Comparison of ENCODE assay signal across 8 mouse cellular contexts in genomic region chr8:95165923-95166322, GRCm38 (mm10). TPM values are rescaled to one million over a fixed set of nuclear protein-coding genes. Genes with fewer than 3 reads are reported as not detected.
DNase-seq lines count a peak whose midpoint lies in the region; ATAC-seq lines count a peak whose summit lies in the region.

No protein-coding gene starts in this region.

- H3K9me3 ChIP-seq in forebrain, embryonic 14.5 days (replicated peaks; ENCODE audit: control insufficient read depth, low read length): no peaks in the 10 kb centered on the region
- no peaks in the 10 kb centered on the region for H3K9me3 ChIP-seq in forebrain, embryonic 13.5 days (replicated peaks)

- DNase-seq in forebrain, embryonic 14.5 days (ENCODE audit: low spot score): peak; percentile 31
- peak; percentile 77 for DNase-seq in ovary, adult 18-20 months (ENCODE audit: low spot score)
- no peak for DNase-seq in ovary, postnatal 10 days (ENCODE audit: low spot score)
- peak; percentile 91 for DNase-seq in gastrocnemius, postnatal 25 days
- peak; percentile 50 for DNase-seq in left cerebral cortex, postnatal 4 days
- DNase-seq in thymus, postnatal 36 days: no peak
- no peak for DNase-seq in embryo, embryonic 10.5 days (ENCODE audit: low spot score)

- no peaks in the 10 kb centered on the region for H3K36me3 ChIP-seq in forebrain, embryonic 14.5 days (ENCODE audit: control insufficient read depth, insufficient read depth, low read length)
- H3K36me3 ChIP-seq in forebrain, embryonic 13.5 days (ENCODE audit: poor library complexity, severe bottlenecking): no peaks in the 10 kb centered on the region

- no peak overlapping the region for H3K4me2 ChIP-seq in forebrain, embryonic 14.5 days (ENCODE audit: low read length)
- no peak overlapping the region for H3K4me2 ChIP-seq in forebrain, embryonic 13.5 days

- no peak overlapping the region for H3K9ac ChIP-seq in forebrain, embryonic 14.5 days (ENCODE audit: low read length)
- no peak overlapping the region for H3K9ac ChIP-seq in forebrain, embryonic 13.5 days

- no peak overlapping the region for H3K27ac ChIP-seq in forebrain, embryonic 14.5 days (ENCODE audit: low read depth, low read length)
- H3K27ac ChIP-seq in forebrain, embryonic 13.5 days: no peak overlapping the region

- WGBS in forebrain, embryonic 14.5 days: 54% methylated on average over 11 of the region's 11 CpGs
- 66% methylated on average over 11 of the region's 11 CpGs for WGBS in forebrain, embryonic 13.5 days

- H3K4me1 ChIP-seq in forebrain, embryonic 14.5 days (ENCODE audit: control insufficient read depth, insufficient read depth, low read length): no peaks in the 10 kb centered on the region
- H3K4me1 ChIP-seq in forebrain, embryonic 13.5 days: no peaks in the 10 kb centered on the region

- intact Hi-C loops in left cerebral cortex, postnatal 4 days (cut with DNase I): no loop called here

- no peaks in the 10 kb centered on the region for H3K27me3 ChIP-seq in forebrain, embryonic 14.5 days (replicated peaks; ENCODE audit: control insufficient read depth, insufficient read depth, low read length)
- no peaks in the 10 kb centered on the region for H3K27me3 ChIP-seq in forebrain, embryonic 13.5 days

- no peak for ATAC-seq in forebrain, embryonic 14.5 days
- ATAC-seq in forebrain, embryonic 13.5 days: no peak

- H3K4me3 ChIP-seq in forebrain, embryonic 14.5 days (ENCODE audit: low read depth, low read length): no peak overlapping the region
- no peak overlapping the region for H3K4me3 ChIP-seq in forebrain, embryonic 13.5 days

RNA-seq across cellular contexts. Expression of gene Kifc3, which starts 36.7 kb away (rescaled TPM):
- polyA plus RNA-seq in forebrain, embryonic 14.5 days (2014; fragmentation: Nextera tagmentation; extraction: Ambion mirVana): 8.9 and 10.7 TPM in 2 replicates
- polyA plus RNA-seq in forebrain, embryonic 13.5 days (2015; fragmentation: Nextera tagmentation; extraction: Ambion mirVana): 8.2 and 8.3 TPM in 2 replicates
- total RNA-seq in gastrocnemius, postnatal 25 days (2021): 10 to 100 TPM in 1 of 2 experiments, 1 to 10 TPM in 1; 7.8 to 10.6 TPM
- total RNA-seq in left cerebral cortex, postnatal 4 days (2021): 10 to 100 TPM; 63.7 to 65.7 TPM

Comparison
In these comparisons a context has a peak if more than half of its experiments do, and no peak if none do; other contexts are left out.
1. DNase-seq: peak in forebrain, embryonic 14.5 days (single experiment), ovary, adult 18-20 months (single experiment), gastrocnemius, postnatal 25 days (single experiment) and left cerebral cortex, postnatal 4 days (single experiment); none in ovary, postnatal 10 days (single experiment), thymus, postnatal 36 days (0 of 2) and embryo, embryonic 10.5 days (single experiment).
2. RNA of gene Kifc3, which starts 36.7 kb away (total RNA-seq): 63.7 to 65.7 TPM in left cerebral cortex, postnatal 4 days; 7.8 to 10.6 TPM in gastrocnemius, postnatal 25 days; every median in the first group is over 4 times any median in the second.